Mouse (Mus musculus): ENCODE results near the gene Ralb.

Gene Ralb

DNA sequence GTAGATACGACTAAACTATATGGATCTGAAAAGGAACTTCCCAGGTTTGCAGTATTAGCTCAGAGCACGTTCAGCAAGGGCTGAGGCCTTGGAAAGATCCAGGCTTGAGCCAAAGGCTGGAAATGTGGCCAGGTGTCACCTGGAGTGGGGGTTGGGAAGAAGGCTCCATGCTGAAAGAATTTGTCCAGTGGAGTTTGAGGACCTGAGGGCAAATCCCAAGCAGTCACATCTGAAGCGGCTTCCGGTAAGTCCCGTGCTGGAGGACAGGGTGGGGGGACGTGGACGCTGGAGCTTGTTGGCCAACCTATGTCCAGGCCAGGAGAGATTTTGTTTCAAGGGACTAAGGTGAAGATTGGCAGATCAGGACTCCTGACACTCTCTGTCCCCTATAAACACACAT is 19.2 kb upstream of the Ralb start:
- no peak for DNase-seq (ENCODE audit: low spot score)

GRCm38 (mm10) chr1:119523369-119523768 is 18.8 kb upstream of the Ralb start:
- DNase-seq (ENCODE audit: low spot score): no peak

DNA sequence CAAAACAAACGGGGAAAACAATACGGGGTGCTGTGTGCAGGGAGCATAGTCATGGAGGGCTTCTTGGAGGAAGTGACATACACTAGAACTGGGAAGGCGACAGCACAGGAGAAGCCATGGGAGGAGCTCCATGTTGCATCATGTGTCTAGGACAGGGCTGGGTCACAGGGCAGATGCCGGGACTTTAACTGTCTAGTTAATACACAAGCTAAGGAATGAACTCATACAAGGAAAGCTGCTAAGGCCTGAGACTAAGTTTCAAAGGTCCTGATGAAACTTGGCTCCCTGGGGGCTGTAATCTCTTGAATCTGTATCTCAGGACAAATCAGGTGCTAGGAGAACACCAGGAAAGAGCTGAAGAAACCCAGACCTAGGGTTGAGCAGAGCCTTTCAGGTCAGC is 18.1 kb upstream of the Ralb start:
- no peak for DNase-seq (ENCODE audit: low spot score)

DNA sequence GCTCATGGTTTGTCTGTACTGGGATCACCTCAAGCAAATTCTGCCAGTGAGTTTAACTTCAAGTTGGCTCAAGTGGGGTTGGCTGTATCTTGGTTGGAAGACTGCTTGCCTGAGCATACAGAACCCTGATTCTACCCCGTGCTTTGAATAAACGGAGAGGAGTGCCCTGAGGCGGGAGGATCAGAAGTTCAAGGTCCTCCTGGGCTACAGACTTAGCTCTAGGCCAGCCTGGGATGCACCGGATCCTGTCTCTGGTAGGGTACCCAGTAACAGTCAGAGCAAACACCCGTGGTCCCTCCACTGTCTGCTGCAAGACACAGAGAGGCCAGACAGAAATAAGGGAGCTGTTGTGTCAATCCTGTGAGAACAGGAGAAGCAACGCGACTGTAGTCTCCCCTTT is 17.1 kb upstream of the Ralb start:
- DNase-seq (ENCODE audit: low spot score): no peak

- DNase-seq (ENCODE audit: low spot score): no peak
These were observed 16.4 kb upstream of the Ralb start for GRCm38 (mm10) chr1:119521029-119521428.

DNA sequence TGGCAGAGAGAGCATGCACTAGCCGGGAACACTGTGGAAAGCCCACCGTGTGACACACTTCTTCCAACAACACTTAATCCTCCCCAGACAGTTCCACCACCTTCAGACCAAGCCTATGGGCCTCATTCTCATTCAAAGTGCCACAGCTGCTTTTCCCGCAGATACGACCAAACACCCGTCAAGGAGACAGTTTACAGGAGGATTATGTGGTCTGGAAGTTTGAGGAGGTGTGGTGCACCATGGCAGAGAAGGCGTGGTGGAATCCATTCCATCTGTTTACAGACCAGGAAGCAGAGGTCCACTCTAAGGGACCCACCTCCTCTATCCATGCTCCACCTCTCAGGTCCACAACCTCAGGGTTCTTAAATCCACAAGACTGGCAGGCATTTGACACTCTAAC is 14.7 kb upstream of the Ralb start:
- no peak for DNase-seq (ENCODE audit: low spot score)

DNA sequence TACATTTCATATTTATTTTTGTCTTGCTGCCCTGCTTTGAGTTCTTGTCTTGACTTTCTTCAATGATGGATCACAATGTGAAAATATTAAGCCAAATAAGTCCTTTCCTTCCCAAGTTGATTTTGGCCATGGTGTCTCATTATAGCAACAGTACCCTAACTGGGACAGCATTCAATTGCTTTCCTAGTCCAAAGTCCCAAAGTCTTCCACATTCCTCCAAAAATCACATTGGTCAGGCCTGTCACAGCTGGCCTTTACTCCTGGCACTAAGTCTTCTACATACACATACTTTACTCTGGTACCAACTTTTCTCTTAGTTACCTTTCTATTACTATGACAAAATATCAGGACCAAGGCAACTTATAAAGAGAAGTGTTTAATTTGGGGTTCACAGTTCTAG is 14.2 kb upstream of the Ralb start:
- no peak for DNase-seq (ENCODE audit: low spot score)

DNA sequence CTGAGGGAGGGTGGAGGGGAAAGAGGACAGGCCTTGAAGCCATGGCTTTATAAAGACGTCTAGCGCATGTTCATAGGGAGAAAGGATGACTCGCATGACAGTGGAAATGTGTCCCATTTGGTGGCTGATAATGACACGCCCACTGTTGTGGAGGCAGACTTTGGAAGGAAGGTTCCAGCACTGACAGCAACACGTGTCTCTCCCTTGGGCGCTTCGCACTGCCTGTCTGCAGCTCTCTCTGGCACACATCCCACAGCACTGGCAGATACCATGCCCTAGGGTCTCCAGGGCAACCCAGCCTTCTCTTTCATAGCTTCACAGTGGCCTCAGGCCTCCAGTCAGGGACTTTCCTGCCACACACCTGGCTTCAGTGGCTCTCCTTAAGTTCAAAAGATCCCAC is 13.5 kb upstream of the Ralb start:
- DNase-seq (ENCODE audit: low spot score): no peak

- no peak for DNase-seq (ENCODE audit: low spot score)
These were observed 6.3 kb upstream of the Ralb start for GRCm38 (mm10) chr1:119510857-119511256.

DNA sequence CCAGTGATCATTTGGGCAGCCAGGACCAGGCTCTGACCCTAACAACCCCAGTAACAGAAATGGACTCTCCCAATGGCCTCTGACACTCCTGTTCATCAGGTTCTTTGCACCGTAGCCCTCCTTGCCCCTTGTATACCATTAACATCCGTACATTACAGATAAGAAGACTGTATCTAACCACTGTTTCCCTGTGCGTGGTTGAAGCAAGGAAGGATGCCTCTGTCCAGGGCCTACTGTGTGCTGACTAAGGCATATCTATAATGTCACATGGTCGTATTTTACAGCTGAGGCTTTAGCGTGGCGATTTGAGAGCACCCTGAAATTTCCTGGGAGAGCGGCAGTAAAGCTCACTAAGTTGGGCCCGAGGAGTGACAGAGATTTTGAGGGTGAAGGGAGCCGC is 5.8 kb upstream of the Ralb start:
- DNase-seq (ENCODE audit: low spot score): no peak

DNA sequence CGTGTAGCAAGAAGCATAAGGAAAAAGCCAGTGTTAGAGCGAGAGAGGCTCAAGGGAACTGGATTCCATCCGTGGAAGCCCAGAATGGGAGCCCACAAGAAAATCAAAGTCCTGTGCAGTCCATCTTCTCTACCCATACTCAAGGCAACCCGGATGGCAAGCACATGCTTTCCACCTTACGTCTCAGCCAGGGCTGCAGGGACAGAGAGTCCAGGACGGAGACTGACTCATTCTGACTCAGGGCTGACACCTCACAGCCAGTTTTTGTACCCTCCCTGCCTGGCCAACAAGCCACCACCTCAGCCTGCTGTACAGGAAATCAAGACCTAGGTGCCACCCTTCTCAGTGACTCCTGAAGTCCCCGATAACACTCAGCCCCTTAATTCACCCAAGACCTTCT is 4.9 kb upstream of the Ralb start:
- DNase-seq (ENCODE audit: low spot score): no peak

DNA sequence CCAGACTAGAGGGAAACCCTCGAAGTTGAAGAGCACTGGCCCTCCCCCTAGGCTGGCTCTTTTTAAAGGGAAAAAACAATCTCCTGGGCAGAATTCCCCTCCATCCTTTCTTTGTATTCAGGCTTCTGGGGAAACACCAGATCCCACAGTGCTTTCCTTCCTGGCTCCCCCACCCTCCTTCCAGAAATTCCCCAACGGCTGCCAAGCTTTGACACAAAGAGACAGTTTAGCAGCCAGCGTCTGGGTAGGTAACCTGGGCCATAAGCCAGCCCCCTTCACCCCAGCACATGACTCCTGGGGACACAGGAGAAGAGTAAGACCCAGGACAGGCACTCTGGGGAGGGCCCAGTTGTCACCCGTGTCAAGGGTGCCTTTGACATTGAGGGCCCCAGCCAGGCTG is 4.0 kb upstream of the Ralb start:
- no peak for DNase-seq (ENCODE audit: low spot score)

GRCm38 (mm10) chr1:119505951-119506350 is 1.4 kb upstream of the Ralb start:
- no peak for DNase-seq (ENCODE audit: low spot score)

DNA sequence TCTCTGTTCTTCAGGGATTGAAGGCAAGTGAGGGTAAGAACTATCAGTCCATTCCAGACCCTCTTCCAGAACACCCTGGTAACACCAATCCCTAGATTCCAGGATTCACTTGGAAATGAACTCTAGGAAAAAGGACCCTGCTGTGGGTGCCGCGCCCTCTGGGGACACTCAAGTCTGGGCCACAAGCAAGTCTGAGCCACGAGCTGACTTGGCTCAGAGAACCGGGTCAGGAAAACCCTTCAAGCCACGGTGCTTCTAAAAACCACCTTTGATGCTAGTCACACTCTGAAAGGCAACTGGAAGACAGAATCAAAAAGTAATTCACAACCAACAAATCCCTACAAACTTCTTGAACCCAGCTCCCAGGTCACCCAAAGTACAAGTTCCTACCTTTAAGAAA is 786 bp downstream of the Ralb start:
- no peak for DNase-seq (ENCODE audit: low spot score)

DNA sequence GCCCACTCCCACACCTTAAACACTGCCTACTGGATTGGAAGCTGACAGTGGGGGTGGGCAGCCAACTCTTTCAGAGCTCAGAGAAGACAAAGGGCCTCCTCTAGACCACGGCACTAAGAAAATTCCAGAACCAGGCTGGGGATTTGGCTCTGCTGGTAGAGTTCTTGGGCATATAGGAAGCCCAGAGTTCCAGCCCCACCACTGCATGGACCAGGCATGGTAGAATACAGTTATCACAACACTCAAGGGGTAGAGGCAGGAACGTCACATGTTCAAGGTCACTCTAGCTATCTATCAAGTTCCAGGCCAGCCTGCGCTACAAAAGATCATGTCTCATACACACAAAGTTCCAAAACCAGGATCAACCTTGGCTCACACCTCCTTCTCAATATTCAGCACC is 1.4 kb downstream of the Ralb start:
- no peak for DNase-seq (ENCODE audit: low spot score)

- no peak for DNase-seq (ENCODE audit: low spot score)
These were observed 1.9 kb downstream of the Ralb start for GRCm38 (mm10) chr1:119502729-119503128.

DNA sequence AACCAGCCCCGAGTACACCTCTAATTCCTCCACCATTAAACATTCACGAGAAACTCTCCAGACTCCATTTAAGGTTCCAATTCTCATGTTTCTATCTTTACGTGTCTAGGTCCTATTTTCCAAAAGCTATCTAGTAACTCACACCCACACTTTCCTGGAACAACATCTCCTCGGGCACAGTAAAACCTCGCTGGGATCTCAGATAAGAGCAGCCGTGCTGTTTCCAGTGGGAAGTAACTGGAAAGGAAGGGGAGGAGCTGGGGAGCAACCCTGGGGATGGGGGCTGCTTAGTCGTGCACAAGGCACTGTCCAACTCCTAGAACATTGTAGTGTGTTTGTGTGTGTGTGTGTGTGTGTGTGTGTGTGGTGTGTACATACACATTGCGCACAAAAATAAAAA is 2.7 kb downstream of the Ralb start:
- DNase-seq (ENCODE audit: low spot score): no peak

DNA sequence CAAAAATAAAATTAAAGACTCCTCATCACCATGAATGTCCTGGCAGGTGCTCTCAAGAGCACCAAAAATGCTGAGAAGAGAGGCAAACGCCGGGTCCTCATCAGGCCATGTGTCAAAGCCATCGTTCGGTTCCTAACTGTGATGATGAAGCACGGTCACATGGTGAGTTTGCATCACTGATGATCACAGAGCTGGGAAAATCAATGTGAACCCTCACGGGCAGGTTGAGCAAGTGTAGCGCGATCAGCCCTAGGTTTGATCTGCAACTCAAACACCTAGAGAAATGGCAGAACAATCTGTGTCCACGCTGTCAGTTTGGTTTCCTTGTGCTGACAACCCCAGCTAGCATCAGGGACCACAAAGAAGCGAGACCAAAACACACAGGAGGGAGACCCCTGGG is 5.1 kb downstream of the Ralb start:
- no peak for DNase-seq (ENCODE audit: low spot score)

DNA sequence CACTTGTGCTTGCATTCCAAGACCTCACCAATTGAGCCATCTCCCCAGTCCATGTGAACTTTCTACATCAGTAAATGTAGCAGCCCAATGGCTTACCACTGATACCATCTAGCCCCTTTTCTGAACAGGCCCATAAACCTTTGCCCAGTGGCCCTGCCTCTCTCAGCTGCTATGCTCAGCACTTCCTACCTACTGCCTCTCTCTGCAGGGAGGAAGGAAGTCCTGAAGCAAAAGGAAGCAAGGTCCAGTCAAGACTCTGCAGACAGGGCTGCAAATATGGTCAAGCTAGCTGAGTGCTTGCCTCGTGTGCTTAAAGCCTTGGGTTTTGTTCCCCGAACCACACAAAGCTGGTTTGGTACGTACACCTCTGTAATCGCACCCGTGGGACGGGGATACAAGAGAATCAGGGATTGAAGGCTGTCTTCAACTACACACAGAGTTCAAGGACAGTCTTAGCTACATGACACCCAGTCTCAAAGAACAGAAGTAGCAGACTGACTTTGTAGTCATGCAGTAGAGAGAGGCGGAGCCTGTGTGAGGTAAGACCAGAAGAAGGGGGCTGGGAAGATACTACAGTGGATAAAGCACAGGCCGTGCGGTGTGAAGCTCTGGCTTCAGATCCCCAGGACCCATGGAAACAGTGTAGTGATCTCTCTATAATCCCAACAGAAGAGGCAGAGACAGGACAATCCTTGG is 5.9 kb downstream of the Ralb start:
- no peak for DNase-seq (ENCODE audit: low spot score)

DNA sequence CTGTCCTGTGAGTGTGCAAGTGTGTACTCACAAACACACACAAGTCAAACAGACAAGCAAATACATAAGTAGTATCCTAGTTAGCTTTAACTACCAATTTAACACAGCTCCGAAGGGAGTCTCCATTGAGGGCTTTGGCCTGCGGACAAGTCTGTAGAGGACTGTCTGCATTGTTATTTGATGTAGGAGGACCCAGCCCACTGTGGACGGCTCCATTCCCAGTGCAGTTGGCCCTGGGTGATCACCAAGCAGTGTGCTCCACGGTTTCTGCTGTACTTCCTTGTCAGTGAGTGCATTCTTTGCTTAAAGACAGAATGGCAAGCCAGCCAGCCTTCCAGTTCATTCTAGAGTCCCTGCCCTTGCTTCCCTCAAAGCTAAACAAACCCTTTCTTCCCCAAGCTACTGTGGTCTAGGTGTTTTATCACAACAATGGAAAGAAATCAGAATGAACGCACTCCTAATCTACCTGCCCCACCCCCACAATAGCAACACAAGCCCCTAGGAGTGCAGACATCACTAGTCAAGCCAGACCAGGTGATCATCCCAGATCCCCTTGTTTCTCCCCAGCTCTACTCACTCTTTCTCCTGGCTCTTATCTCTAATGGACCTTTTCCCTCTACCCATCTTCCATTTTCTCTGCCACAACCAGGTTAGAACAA is 7.1 kb downstream of the Ralb start:
- no peak for DNase-seq (ENCODE audit: low spot score)

DNA sequence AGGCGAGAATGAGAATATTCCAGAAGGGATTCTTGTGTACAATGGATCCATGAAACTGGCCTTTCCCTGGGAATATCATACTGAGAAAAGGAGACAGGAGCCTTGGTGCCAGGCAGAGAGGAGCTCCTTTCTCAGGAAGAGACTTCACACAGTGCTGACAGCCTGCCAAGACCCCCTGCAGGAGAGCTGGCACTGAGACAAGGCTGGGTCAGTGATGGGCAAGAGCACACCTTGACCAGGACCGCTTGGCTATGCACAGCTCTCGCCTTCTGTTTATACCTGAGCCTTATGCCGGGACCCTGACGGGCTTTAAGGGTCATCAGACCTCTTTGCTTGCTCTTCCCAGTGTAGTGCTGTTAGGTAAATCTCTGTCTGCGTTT is 9.2 kb downstream of the Ralb start:
- no peak for DNase-seq (ENCODE audit: low spot score)

GRCm38 (mm10) chr1:119494712-119495395 is 9.7 kb downstream of the Ralb start:
- no peak for DNase-seq (ENCODE audit: low spot score)

DNA sequence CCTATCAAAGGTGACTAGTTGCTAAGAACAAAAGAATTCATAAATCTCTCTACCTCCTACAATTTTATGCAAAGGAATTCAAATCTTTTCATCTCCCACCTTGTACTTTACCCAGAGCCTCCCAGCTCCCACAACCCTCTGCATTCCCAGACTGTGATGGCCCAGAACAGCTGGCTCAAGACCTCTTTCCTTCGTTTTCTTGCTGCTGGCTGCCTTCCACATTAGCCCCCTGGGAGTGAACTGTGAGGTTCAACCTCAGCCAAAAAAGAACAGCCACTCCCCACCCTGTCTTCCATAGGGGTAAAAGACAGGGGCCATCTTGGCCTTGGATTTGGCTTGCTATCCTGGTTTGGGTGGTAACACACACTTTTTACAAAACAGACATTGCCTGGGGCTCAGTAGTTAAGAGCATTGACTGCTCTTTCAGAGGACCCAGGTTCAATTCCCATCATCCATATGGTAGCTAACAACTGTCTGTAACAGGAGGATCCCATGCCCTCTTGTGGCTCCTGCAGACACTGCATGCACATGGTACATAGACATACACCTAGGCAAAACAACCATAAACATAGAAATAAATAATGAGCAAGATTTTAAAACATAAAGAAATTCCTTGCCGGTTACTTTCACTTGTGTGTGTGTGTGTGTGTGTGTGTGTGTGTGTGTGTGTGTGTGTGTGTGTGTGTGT is 10.4 kb downstream of the Ralb start:
- no peak for DNase-seq (ENCODE audit: low spot score)
